Mouse (Mus musculus) heart, embryonic 13.5 days (tissue): ENCODE results near the gene Zfp711. TPM values are rescaled to one million over a fixed set of nuclear protein-coding genes. Genes with fewer than 3 reads are reported as not detected.

ENCODE experiments used
- ATAC-seq: fragments of 200-750 bp; cut with Nextera tagmentation; 2 replicates; pipeline ENCODE4 v1.8.0; 2017; ENCODE audit warnings: moderate TSS enrichment; ENCODE audit not compliant: insufficient number of reproducible peaks, low FRiP score, low TSS enrichment; ENCODE audit errors: extremely low read depth
- H3K27ac ChIP-seq: fragments of 300-500 bp; sonication (generic); replicated peaks from 2 replicates; pipeline ENCODE4 v1.5.1; 2015; ENCODE audit warnings: moderate library complexity, mild to moderate bottlenecking, inconsistent platforms
- H3K27me3 ChIP-seq: fragments of 300-500 bp; sonication (generic); replicated peaks from 2 replicates; pipeline ENCODE4 v1.6.1; 2015; ENCODE audit warnings: mild to moderate bottlenecking, inconsistent platforms
- H3K36me3 ChIP-seq: fragments of 300-500 bp; sonication (generic); 2 replicates; pipeline ENCODE4 v1.6.1; 2015; ENCODE audit warnings: mild to moderate bottlenecking, inconsistent platforms
- H3K4me1 ChIP-seq: fragments of 300-500 bp; sonication (generic); 2 replicates; pipeline ENCODE4 v1.6.1; 2015; ENCODE audit warnings: inconsistent platforms
- H3K4me2 ChIP-seq: fragments of 300-500 bp; sonication (generic); 2 replicates; pipeline ENCODE4 v1.6.1; 2015; ENCODE audit warnings: inconsistent platforms, mild to moderate bottlenecking, moderate library complexity
- H3K4me3 ChIP-seq: fragments of 300-500 bp; sonication (generic); 2 replicates; pipeline ENCODE4 v1.5.1; 2015; ENCODE audit warnings: moderate library complexity, mild to moderate bottlenecking, inconsistent platforms
- H3K9ac ChIP-seq: fragments of 300-500 bp; sonication (generic); 2 replicates; pipeline ENCODE4 v1.6.1; 2015; ENCODE audit warnings: inconsistent platforms, mild to moderate bottlenecking, moderate library complexity
- H3K9me3 ChIP-seq: fragments of 300-500 bp; sonication (generic); 2 replicates; pipeline ENCODE4 v1.6.1; 2016; ENCODE audit warnings: inconsistent platforms
- WGBS: fragments of 180-500 bp; shearing (Covaris S2); methylation state at CpG from one replicate; pipeline ENCODE4 v1.1.7; 2015; ENCODE audit warnings: mixed read lengths; 5-methylcytosine and 5-hydroxymethylcytosine counted together
- polyA plus RNA-seq: library from polyadenylated mRNA; unstranded; fragments of >200 nt; fragmentation: Nextera tagmentation; extraction: Ambion mirVana; gene quantifications from 2 replicates; pipeline ENCODE4 v1.2.1, GENCODE M21; 2015

Zfp711 gene
- polyA plus RNA-seq, result 6.8 and 7.3 TPM in 2 replicates

DNA sequence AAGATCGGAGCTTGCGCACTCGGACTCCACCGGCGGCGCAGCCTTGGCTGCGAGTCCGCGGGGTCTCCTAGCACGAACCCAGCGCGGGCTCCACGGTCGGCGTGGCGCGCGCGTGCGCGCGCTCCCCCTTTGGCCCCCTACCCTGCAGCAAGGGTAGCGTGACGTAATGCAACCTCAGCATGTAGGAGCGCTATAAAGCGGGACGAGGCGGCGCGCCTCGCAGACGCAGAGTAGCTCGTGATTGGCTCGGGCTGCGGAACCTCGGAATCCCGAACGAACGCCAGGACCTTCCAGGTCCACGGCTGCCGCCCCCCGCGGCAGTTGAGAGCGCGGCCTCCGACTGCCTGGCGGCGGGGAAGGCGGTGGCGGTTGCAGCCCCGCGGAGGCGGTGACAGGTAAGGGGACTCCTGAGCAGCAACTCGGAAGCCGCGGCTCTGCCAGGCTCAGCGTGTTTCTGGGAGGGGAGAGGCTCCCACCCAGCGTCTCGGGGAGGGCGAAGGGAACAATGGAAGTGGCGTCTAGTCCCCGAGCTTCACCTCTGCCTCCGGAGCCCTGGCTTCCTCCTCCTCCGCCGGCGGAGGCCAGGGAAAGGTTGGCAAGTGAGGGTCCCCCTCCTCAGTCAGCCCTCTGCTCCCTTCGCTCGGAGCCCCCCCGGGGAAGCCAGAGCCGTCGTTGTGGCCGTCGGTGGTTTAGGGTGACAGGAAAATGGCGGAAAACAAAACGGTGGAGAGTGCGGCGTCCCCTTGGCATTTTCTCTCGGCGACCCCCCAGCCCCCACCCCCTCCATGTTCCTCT is at the start of gene Zfp711:
Gene Zfp711 (plus strand): TSS at position 16 of the 795 bp plus-strand sequence.
- peak; percentile 88 for ATAC-seq
- Histone ChIP-seq H3K36me3 (no peaks in the 10 kb centered on the region), H3K4me2 (peak within 1 kb of the TSS; percentile 70), H3K27me3 (no peaks in the 10 kb centered on the region), H3K9me3 (no peaks in the 10 kb centered on the region), H3K9ac (peak within 1 kb of the TSS; percentile 85), H3K4me1 (no peaks in the 10 kb centered on the region), H3K4me3 (peak within 1 kb of the TSS; percentile 69), H3K27ac (peak within 1 kb of the TSS; percentile 77)
- WGBS, result 10% methylated on average over 78 of the region's 79 CpGs

DNA sequence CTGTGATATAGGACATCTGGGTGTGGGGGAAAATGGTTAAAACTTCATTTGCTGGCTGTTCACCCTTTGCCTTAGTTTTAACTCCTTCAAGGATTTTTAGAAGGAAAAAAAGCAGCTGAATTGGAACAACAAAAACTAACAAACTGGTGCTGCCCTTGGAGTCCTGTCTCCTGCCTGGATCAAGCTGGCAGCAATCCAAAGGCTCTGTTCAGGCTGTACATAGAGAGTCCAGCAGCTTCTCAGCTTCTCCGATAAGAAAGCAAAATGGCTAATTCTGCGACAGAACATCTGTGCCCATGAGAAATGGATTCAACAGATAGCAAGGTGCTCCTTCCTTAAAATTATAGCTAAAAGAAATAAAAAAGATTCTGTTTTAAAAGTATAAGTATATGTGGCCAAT is 32.6 kb upstream of the Zfp711 start:
- no peak overlapping the region for H3K4me3 ChIP-seq
- H3K4me1 ChIP-seq, result no peaks in the 10 kb centered on the region
- 58% methylated on average over 2 of the region's 2 CpGs for WGBS
- no peak for ATAC-seq
- no peak overlapping the region for H3K27ac ChIP-seq
- no peaks in the 10 kb centered on the region for H3K27me3 ChIP-seq
- H3K9me3 ChIP-seq, result no peaks in the 10 kb centered on the region
- no peaks in the 10 kb centered on the region for H3K36me3 ChIP-seq
- no peak overlapping the region for H3K4me2 ChIP-seq
- H3K9ac ChIP-seq, result no peak overlapping the region

- H3K4me2 ChIP-seq, result peak overlapping the region; percentile 70
- no peak for ATAC-seq
- peak overlapping the region; percentile 77 for H3K27ac ChIP-seq
- no peaks in the 10 kb centered on the region for H3K36me3 ChIP-seq
- 14% methylated on average over 63 of the region's 81 CpGs for WGBS
- peak overlapping the region; percentile 69 for H3K4me3 ChIP-seq
- no peaks in the 10 kb centered on the region for H3K9me3 ChIP-seq
- no peaks in the 10 kb centered on the region for H3K4me1 ChIP-seq
- H3K9ac ChIP-seq, result peak overlapping the region; percentile 85
- no peaks in the 10 kb centered on the region for H3K27me3 ChIP-seq
These were observed 1.2 kb downstream of the Zfp711 start for GRCm38 (mm10) chrX:112601306-112602120.

DNA sequence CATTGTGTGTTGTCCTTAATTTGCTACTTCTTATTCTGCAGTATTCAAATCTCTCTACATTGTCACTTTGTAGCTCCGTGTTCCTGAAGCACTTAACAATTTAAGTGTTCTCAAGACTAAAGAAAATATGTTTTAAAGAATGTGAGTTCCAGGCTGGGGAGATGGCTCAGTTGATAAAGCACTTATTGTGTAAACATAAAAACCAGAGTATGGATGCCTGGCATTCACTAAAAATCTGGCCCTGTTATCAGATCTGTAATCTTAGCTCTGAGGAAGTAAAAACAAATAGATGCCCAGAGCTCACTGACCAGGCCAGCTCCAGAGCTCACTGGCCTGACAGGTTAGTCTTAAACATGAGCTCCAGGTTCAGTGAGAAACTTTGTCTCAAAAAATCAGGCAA is 75.2 kb downstream of the Zfp711 start:
- no peak overlapping the region for H3K4me2 ChIP-seq

GRCm38 (mm10) chrX:112680605-112681004 is 80.3 kb downstream of the Zfp711 start:
- no peaks in the 10 kb centered on the region for H3K36me3 ChIP-seq

More for the DNA sequence above, 75.2 kb downstream of the Zfp711 start:
- H3K36me3 ChIP-seq, result no peaks in the 10 kb centered on the region
- no peak overlapping the region for H3K4me3 ChIP-seq
- WGBS, result 16% methylated on average over 1 of the region's 1 CpGs
- no peak overlapping the region for H3K9ac ChIP-seq
- no peak for ATAC-seq
- no peaks in the 10 kb centered on the region for H3K27me3 ChIP-seq
- H3K27ac ChIP-seq, result no peak overlapping the region
- H3K4me1 ChIP-seq, result no peaks in the 10 kb centered on the region
- H3K9me3 ChIP-seq, result no peaks in the 10 kb centered on the region

More at GRCm38 (mm10) chrX:112680605-112681004, 80.3 kb downstream of the Zfp711 start:
- Histone ChIP-seq H3K4me1 (no peaks in the 10 kb centered on the region), H3K9me3 (no peaks in the 10 kb centered on the region), H3K4me2 (no peak overlapping the region), H3K9ac (no peak overlapping the region), H3K27ac (no peak overlapping the region), H3K27me3 (no peaks in the 10 kb centered on the region), H3K4me3 (no peak overlapping the region)
- 26% methylated on average over 5 of the region's 5 CpGs for WGBS
- no peak for ATAC-seq

Other genes with a start within 250 kb of the Zfp711 start
- not detected in 2 replicates for gene Satl1, start 193.7 kb upstream of the Zfp711 start, polyA plus RNA-seq
- not detected in 2 replicates for gene 2010106E10Rik, start 105.3 kb upstream of the Zfp711 start, polyA plus RNA-seq
- 0.04 and 0.11 TPM in 2 replicates for gene Pof1b, start 98.1 kb downstream of the Zfp711 start, polyA plus RNA-seq